Mouse (Mus musculus): ENCODE measurements at regions not wholly inside any gene's neighbourhood (a gene's known extent, or its start where the extent isn't known, plus 50 kb on each side); places are given as distances from the start of the nearest gene placed in this dataset.

DNA sequence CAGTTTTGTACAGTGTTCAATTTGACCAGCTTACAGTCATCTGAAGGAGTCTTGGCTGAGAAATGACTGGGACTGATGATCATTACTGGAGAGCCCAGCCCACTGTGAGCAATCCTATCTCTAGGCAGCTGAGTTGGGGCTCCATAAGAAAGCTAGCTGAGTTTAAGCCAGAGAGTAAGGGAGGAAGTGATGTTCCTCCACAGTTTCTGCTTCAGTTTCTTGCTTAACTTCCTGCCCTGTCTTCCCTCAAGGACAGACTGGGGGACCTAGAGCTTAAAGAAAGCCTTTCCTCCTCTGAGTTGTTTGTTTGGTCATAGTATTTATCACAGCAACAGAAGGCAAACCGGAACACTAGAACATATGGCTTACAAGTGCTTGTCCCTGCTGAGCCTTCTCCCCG, 70.8 kb upstream of the Med14 start:
- H3K9me3 ChIP-seq (replicated peaks; ENCODE audit: control insufficient read depth, low read length) = no peaks in the 10 kb centered on the region
- WGBS = 92% methylated on average over 2 of the region's 2 CpGs
- no peak overlapping the region for H3K27ac ChIP-seq (ENCODE audit: low read depth, low read length)
- no peak overlapping the region for H3K4me3 ChIP-seq (ENCODE audit: low read depth, low read length)
- DNase-seq (ENCODE audit: low spot score) (no peak), ATAC-seq (no peak)
- no peaks in the 10 kb centered on the region for H3K27me3 ChIP-seq (replicated peaks; ENCODE audit: control insufficient read depth, insufficient read depth, low read length)
- no peaks in the 10 kb centered on the region for H3K4me1 ChIP-seq (ENCODE audit: control insufficient read depth, insufficient read depth, low read length)
- H3K9ac ChIP-seq (ENCODE audit: low read length) = no peak overlapping the region
- H3K36me3 ChIP-seq (ENCODE audit: control insufficient read depth, insufficient read depth, low read length) = no peaks in the 10 kb centered on the region
- H3K4me2 ChIP-seq (ENCODE audit: low read length) = no peak overlapping the region

DNA sequence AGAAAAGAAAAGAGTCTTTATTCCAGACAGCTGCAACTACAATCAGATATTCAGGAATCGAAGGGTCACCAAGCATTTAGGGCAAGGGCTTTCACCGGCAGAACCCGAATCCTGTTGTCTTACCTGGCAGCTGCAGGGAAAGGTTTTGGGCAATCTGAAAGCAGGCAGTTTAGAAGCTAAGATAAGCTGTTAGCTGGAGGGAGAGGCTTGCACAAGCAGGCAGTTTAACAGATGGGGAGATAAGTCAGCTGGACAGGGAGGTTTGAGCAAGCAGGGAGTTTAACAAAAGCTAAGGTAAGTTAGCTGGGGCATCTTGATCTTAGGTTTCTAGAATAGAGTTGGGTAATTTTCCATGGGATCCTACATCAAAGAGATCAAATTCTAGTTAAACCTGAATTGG, 67.3 kb upstream of the Med14 start:
- DNase-seq (ENCODE audit: low spot score) (no peak), ATAC-seq (no peak)
- 64% methylated on average over 3 of the region's 3 CpGs for WGBS
- no peak overlapping the region for H3K4me3 ChIP-seq (ENCODE audit: low read depth, low read length)
- no peak overlapping the region for H3K27ac ChIP-seq (ENCODE audit: low read depth, low read length)
- no peaks in the 10 kb centered on the region for H3K36me3 ChIP-seq (ENCODE audit: control insufficient read depth, insufficient read depth, low read length)
- H3K27me3 ChIP-seq (replicated peaks; ENCODE audit: control insufficient read depth, insufficient read depth, low read length) = no peaks in the 10 kb centered on the region
- H3K9me3 ChIP-seq (replicated peaks; ENCODE audit: control insufficient read depth, low read length) = no peaks in the 10 kb centered on the region
- no peak overlapping the region for H3K4me2 ChIP-seq (ENCODE audit: low read length)
- H3K4me1 ChIP-seq (ENCODE audit: control insufficient read depth, insufficient read depth, low read length) = no peaks in the 10 kb centered on the region
- H3K9ac ChIP-seq (ENCODE audit: low read length) = no peak overlapping the region

DNA sequence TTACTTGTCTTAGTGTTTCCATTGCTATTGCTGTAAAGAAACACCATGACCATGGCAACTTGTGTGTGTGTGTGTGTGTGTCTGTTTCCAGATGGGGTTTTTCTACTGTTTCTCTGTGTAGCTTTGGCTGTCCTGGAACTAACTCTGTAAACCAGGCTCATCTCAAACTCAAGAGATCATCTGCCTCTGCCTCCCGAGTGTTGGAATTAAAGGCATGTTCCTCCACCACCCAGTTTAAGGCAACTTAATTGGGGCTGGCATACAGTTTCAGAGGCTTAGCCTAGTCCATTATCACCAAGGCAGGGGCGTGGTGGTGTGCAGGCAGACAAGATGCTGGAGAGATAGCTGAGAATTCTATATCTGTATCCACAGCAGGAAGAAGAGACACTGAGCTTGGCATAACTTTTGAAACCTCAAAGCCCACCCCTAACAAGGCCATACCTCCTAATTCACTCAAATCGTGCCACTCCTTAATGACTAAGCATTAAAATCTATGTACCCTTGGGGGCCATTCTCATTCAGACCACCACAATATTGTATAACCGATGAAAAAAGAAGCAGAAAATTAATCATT, 65.5 kb upstream of the Med14 start:
- no peak overlapping the region for H3K4me3 ChIP-seq (ENCODE audit: low read depth, low read length)
- H3K4me2 ChIP-seq (ENCODE audit: low read length) = no peak overlapping the region
- DNase-seq (ENCODE audit: low spot score) (no peak), ATAC-seq (no peak)
- H3K27ac ChIP-seq (ENCODE audit: low read depth, low read length) = no peak overlapping the region
- 81% methylated on average over 4 of the region's 4 CpGs for WGBS
- H3K9ac ChIP-seq (ENCODE audit: low read length) = no peak overlapping the region
- no peaks in the 10 kb centered on the region for H3K4me1 ChIP-seq (ENCODE audit: control insufficient read depth, insufficient read depth, low read length)
- H3K27me3 ChIP-seq (replicated peaks; ENCODE audit: control insufficient read depth, insufficient read depth, low read length) = no peaks in the 10 kb centered on the region
- no peaks in the 10 kb centered on the region for H3K9me3 ChIP-seq (replicated peaks; ENCODE audit: control insufficient read depth, low read length)
- no peaks in the 10 kb centered on the region for H3K36me3 ChIP-seq (ENCODE audit: control insufficient read depth, insufficient read depth, low read length)

DNA sequence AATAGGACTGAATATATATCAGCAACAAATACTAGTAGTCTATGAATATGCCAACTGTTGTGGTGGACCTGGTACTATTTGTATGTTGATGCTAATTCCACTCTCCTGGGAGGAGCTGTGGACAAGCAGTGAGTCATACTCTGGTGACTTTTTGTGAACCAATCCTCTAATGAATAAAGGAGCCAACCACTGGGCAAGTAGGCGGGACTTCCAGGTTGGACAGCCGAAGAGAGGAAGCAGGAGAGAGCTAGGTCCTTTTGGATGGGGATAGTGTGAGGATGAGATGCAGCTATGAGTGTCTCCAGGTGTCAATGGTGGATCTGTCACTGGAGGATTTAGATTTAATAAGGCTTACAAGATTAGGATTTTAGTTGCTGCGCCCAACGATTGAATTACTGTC, 64.8 kb upstream of the Med14 start:
- Histone ChIP-seq H3K27ac (ENCODE audit: low read depth, low read length) (no peak overlapping the region), H3K9ac (ENCODE audit: low read length) (no peak overlapping the region), H3K4me2 (ENCODE audit: low read length) (no peak overlapping the region), H3K36me3 (ENCODE audit: control insufficient read depth, insufficient read depth, low read length) (no peaks in the 10 kb centered on the region), H3K4me3 (ENCODE audit: low read depth, low read length) (no peak overlapping the region), H3K4me1 (ENCODE audit: control insufficient read depth, insufficient read depth, low read length) (no peaks in the 10 kb centered on the region), H3K27me3 (replicated peaks; ENCODE audit: control insufficient read depth, insufficient read depth, low read length) (no peaks in the 10 kb centered on the region), H3K9me3 (replicated peaks; ENCODE audit: control insufficient read depth, low read length) (no peaks in the 10 kb centered on the region)
- DNase-seq (ENCODE audit: low spot score) = no peak
- WGBS = 91% methylated on average over 4 of the region's 4 CpGs
- ATAC-seq = no peak

DNA sequence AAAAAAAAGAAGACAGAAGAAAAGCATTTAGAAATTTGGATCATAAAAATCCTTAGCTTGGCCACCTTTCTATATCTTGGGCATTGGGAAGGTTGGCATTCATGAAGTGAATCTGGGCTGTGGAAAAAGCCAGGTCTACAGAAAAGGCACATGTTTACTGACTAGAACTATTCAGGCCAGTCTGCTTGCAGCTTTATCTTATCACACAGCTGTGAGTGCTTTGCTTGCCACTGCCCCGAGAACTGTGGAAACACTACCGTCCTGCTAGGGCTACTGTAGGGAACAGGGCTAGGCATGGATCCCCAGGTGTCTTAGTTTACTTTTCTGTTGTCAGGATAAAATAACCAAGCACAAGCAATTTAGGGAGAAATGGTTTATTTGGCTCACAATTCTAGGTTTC, 63.4 kb upstream of the Med14 start:
- WGBS = 93% methylated on average over 2 of the region's 2 CpGs

DNA sequence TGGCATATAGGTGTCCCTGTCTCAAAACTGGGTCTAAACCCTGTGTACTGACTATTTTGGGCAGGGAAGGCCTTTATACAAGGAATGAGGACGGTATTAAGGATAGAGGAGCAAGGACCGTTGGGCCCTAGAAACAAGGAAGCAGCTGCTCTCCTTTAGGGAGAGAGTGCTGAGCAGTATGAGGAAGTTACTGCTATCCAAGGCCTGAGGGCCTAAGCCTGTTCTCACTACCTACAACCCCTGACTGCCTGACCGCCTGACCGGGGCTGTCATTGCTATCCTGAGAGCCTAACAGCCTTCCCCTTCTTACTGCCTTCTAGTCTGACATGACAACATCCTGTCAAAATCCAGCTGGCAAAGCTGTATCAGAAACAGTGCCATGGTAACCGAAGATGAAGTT, 62.6 kb upstream of the Med14 start:
- Histone ChIP-seq H3K4me3 (ENCODE audit: low read depth, low read length) (no peak overlapping the region), H3K27ac (ENCODE audit: low read depth, low read length) (no peak overlapping the region), H3K4me2 (ENCODE audit: low read length) (no peak overlapping the region), H3K9me3 (replicated peaks; ENCODE audit: control insufficient read depth, low read length) (no peaks in the 10 kb centered on the region), H3K36me3 (ENCODE audit: control insufficient read depth, insufficient read depth, low read length) (no peaks in the 10 kb centered on the region), H3K27me3 (replicated peaks; ENCODE audit: control insufficient read depth, insufficient read depth, low read length) (no peaks in the 10 kb centered on the region), H3K9ac (ENCODE audit: low read length) (no peak overlapping the region), H3K4me1 (ENCODE audit: control insufficient read depth, insufficient read depth, low read length) (no peaks in the 10 kb centered on the region)
- no peak for ATAC-seq
- DNase-seq (ENCODE audit: low spot score) = no peak
- WGBS = 87% methylated on average over 5 of the region's 5 CpGs

More for the DNA sequence above, 63.4 kb upstream of the Med14 start:
- Histone ChIP-seq H3K4me2 (ENCODE audit: low read length) (no peak overlapping the region), H3K4me1 (ENCODE audit: control insufficient read depth, insufficient read depth, low read length) (no peaks in the 10 kb centered on the region), H3K27me3 (replicated peaks; ENCODE audit: control insufficient read depth, insufficient read depth, low read length) (no peaks in the 10 kb centered on the region), H3K9ac (ENCODE audit: low read length) (no peak overlapping the region), H3K36me3 (ENCODE audit: control insufficient read depth, insufficient read depth, low read length) (no peaks in the 10 kb centered on the region), H3K27ac (ENCODE audit: low read depth, low read length) (no peak overlapping the region), H3K9me3 (replicated peaks; ENCODE audit: control insufficient read depth, low read length) (no peaks in the 10 kb centered on the region), H3K4me3 (ENCODE audit: low read depth, low read length) (no peak overlapping the region)
- DNase-seq (ENCODE audit: low spot score) (no peak), ATAC-seq (no peak)

DNA sequence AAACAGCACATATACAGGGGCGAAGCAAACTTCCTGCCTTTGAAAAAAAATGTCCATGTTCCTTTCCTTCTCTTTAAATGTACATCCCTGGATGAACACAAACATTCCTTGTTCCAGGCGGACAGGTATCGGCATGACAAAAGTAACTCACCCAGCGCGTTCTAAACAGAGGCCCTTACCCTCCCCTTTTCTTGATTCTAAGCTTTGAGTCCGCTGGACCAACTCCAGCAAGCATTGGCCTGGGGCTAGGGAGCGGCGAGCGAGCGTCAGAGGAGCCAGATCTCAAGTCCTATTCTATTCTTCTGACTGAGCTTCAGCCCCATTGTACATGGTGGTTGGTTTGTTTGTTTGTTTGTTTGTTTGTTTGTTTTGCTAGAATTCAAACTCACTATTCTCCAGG, 60.9 kb upstream of the Med14 start:
- Histone ChIP-seq H3K4me3 (ENCODE audit: low read depth, low read length) (no peak overlapping the region), H3K9ac (ENCODE audit: low read length) (no peak overlapping the region), H3K27me3 (replicated peaks; ENCODE audit: control insufficient read depth, insufficient read depth, low read length) (no peaks in the 10 kb centered on the region), H3K27ac (ENCODE audit: low read depth, low read length) (no peak overlapping the region), H3K4me2 (ENCODE audit: low read length) (no peak overlapping the region), H3K9me3 (replicated peaks; ENCODE audit: control insufficient read depth, low read length) (no peaks in the 10 kb centered on the region), H3K36me3 (ENCODE audit: control insufficient read depth, insufficient read depth, low read length) (no peaks in the 10 kb centered on the region), H3K4me1 (ENCODE audit: control insufficient read depth, insufficient read depth, low read length) (no peaks in the 10 kb centered on the region)
- ATAC-seq = no peak
- peak; percentile 16 for DNase-seq (ENCODE audit: low spot score)
- 48% methylated on average over 10 of the region's 10 CpGs for WGBS

DNA sequence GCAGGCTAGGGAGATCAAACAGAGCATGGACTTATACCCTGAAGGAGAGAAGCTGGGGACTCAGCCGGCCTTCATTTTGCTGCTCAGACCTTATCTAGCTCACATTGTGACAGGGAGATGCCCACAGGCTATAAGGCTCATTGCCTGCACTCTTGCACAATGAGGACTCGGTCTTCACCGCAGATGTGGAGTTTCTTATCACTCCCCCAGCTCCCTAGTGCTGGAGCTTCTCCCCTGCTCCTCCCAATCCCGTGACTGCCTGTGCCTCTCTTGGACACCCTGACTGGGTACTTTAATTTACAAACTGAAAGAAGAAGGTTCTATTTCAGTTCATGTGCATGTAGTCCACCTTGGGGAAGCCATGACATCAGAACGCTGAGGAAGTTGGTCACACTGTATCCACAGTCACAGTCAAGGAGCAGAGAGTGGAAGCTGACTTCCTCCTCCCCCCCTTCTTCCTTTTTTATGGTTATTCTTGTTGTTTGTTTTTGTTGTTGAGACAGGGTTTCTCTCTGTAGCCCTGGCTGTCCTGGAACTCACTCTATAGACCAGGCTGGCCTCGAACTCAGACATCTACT, 51.3 kb upstream of the Med14 start:
- H3K27me3 ChIP-seq (replicated peaks; ENCODE audit: control insufficient read depth, insufficient read depth, low read length) = no peaks in the 10 kb centered on the region
- no peaks in the 10 kb centered on the region for H3K36me3 ChIP-seq (ENCODE audit: control insufficient read depth, insufficient read depth, low read length)
- no peak overlapping the region for H3K9ac ChIP-seq (ENCODE audit: low read length)
- H3K4me1 ChIP-seq (ENCODE audit: control insufficient read depth, insufficient read depth, low read length) = no peaks in the 10 kb centered on the region
- 84% methylated on average over 6 of the region's 6 CpGs for WGBS
- H3K4me2 ChIP-seq (ENCODE audit: low read length) = no peak overlapping the region
- H3K4me3 ChIP-seq (ENCODE audit: low read depth, low read length) = no peak overlapping the region
- ATAC-seq (no peak), DNase-seq (ENCODE audit: low spot score) (no peak)
- H3K9me3 ChIP-seq (replicated peaks; ENCODE audit: control insufficient read depth, low read length) = no peaks in the 10 kb centered on the region
- H3K27ac ChIP-seq (ENCODE audit: low read depth, low read length) = no peak overlapping the region
